Mouse (Mus musculus) kidney, embryonic 16.5 days (tissue): ENCODE measurements at regions not wholly inside any gene's neighbourhood (a gene's known extent, or its start where the extent isn't known, plus 50 kb on each side); places are given as distances from the start of the nearest gene placed in this dataset. TPM values are rescaled to one million over a fixed set of nuclear protein-coding genes. Genes with fewer than 3 reads are reported as not detected.

ENCODE experiments used
- ATAC-seq: fragments of 200-750 bp; cut with Nextera tagmentation; 2 replicates; pipeline ENCODE4 v1.8.0; 2017; ENCODE audit warnings: moderate TSS enrichment; ENCODE audit not compliant: low FRiP score, low TSS enrichment
- H3K27ac ChIP-seq: fragments of 300-500 bp; sonication (generic); 2 replicates; pipeline ENCODE4 v1.5.1; 2014; ENCODE audit warnings: low read length
- H3K27me3 ChIP-seq: fragments of 300-500 bp; sonication (generic); 2 replicates; pipeline ENCODE4 v1.6.1; 2014; ENCODE audit warnings: low read length, control low read depth, mixed read lengths; ENCODE audit not compliant: insufficient read depth
- H3K36me3 ChIP-seq: fragments of 300-500 bp; sonication (generic); 2 replicates; pipeline ENCODE4 v1.6.1; 2014; ENCODE audit warnings: low read length, control low read depth, mixed read lengths; ENCODE audit not compliant: insufficient read depth
- H3K4me1 ChIP-seq: fragments of 300-500 bp; sonication (generic); 2 replicates; pipeline ENCODE4 v1.6.1; 2014; ENCODE audit warnings: low read length, control low read depth, mixed read lengths; ENCODE audit not compliant: insufficient read depth
- H3K4me2 ChIP-seq: fragments of 300-500 bp; sonication (generic); replicated peaks from 2 replicates; pipeline ENCODE4 v1.6.1; 2014; ENCODE audit warnings: low read depth, low read length
- H3K4me3 ChIP-seq: fragments of 300-500 bp; sonication (generic); 2 replicates; pipeline ENCODE4 v1.5.1; 2014; ENCODE audit warnings: mild to moderate bottlenecking, low read length
- H3K9ac ChIP-seq: fragments of 300-500 bp; sonication (generic); replicated peaks from 2 replicates; pipeline ENCODE4 v1.6.1; 2014; ENCODE audit warnings: low read length
- H3K9me3 ChIP-seq: fragments of 300-500 bp; sonication (generic); 2 replicates; pipeline ENCODE4 v1.6.1; 2016; ENCODE audit warnings: low read length, control low read depth
- WGBS: fragments of 180-500 bp; shearing (Covaris S2); extraction: QIAGEN DNeasy Blood & Tissue Kit; methylation state at CpG from one replicate; pipeline ENCODE4 v1.1.7; 2014; 5-methylcytosine and 5-hydroxymethylcytosine counted together
- microRNA-seq: library from miRNA; unstranded; fragments of <30 nt; microRNA quantifications from one replicate; pipeline ENCODE4, GENCODE M21; 2016

DNA sequence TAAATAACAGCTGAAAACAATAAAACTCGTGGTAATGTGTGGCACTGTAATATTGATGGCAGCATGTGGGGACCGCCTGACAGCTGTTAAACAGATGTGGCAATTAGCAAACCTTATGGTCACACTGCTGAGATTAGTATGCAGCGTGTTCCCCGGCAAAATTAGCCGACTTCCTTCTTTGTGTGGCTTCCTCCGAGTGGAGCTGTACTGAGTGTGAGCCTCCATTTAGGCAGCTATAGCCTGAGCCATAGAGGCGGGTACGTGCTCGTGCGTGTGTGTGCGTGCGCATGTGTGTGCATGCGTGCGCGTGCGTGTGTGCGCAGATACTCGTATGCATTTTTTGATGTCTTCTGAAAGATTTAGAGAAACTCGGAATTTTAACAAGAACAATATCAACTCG, 53.4 kb upstream of the Zfp64 start:
- 54% methylated on average over 20 of the region's 20 CpGs for WGBS
- no peak for ATAC-seq
- peak overlapping the region; percentile 79 for H3K27ac ChIP-seq

DNA sequence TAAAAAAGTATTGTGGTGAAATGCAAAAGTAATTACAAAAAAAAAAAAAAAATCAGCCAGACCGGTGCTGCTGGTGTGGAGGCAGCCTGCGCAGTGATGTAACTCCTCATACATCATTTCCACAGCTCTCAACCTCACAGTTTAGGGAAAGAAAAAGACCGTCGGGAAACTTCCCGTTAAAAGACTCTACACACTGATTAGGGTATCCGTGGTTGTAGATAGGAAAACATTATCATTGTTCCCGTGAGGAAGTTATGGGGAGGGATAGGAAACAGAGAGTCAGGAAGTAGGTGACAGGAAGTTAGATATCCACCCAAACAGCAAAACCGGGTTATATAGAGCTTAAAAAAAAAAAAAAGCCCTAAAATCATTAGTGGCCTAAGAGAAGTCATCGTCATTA, 52.9 kb upstream of the Zfp64 start:
- no peak overlapping the region for H3K9ac ChIP-seq
- H3K4me2 ChIP-seq, result peak overlapping the region; percentile 38
- no peak overlapping the region; the same call in none of the 2 replicates for H3K4me3 ChIP-seq
- no peak for ATAC-seq
- no peaks in the 10 kb centered on the region for H3K27me3 ChIP-seq
- no peaks in the 10 kb centered on the region for H3K9me3 ChIP-seq
- H3K4me1 ChIP-seq, result peaks cover 40% of the 10 kb centered on the region
- peak overlapping the region; percentile 79 for H3K27ac ChIP-seq
- 13% methylated on average over 9 of the region's 9 CpGs for WGBS
- H3K36me3 ChIP-seq, result no peaks in the 10 kb centered on the region

More for the DNA sequence above, 53.4 kb upstream of the Zfp64 start:
- H3K4me3 ChIP-seq, result no peak overlapping the region; the same call in 1 of the 2 replicates
- H3K4me1 ChIP-seq, result peaks cover 40% of the 10 kb centered on the region
- no peak overlapping the region; the same call in 1 of the 2 replicates for H3K9ac ChIP-seq
- H3K27me3 ChIP-seq, result no peaks in the 10 kb centered on the region
- H3K36me3 ChIP-seq, result no peaks in the 10 kb centered on the region
- no peaks in the 10 kb centered on the region for H3K9me3 ChIP-seq
- H3K4me2 ChIP-seq, result peak overlapping the region; percentile 38

DNA sequence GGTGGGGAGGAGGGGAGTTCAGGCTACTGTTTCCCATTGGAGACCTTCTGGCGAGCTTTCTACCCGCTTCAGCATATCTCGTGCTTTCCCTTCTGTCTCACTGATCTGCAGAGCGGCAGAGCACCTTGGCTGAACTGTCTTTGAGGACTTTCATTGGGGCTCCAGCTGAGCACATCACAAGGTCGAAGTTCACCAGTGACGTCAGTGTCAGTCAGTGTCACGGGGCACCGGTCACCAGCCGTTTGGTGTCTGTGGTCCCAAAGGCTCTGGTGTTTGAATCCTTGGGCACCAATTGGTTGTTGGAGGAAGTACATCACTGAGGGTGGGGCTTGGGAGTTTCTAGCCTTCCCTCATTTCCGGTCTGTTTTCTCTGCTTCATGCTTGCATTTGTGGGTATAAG, 51.2 kb upstream of the Zfp64 start:
- no peak overlapping the region for H3K4me2 ChIP-seq
- peaks cover 40% of the 10 kb centered on the region for H3K4me1 ChIP-seq
- no peaks in the 10 kb centered on the region for H3K27me3 ChIP-seq
- no peak for ATAC-seq
- peak overlapping the region; percentile 15; the same call in 1 of the 2 replicates for H3K27ac ChIP-seq
- H3K4me3 ChIP-seq, result no peak overlapping the region
- WGBS, result 62% methylated on average over 10 of the region's 10 CpGs
- no peaks in the 10 kb centered on the region for H3K9me3 ChIP-seq
- H3K36me3 ChIP-seq, result no peaks in the 10 kb centered on the region
- H3K9ac ChIP-seq, result no peak overlapping the region

DNA sequence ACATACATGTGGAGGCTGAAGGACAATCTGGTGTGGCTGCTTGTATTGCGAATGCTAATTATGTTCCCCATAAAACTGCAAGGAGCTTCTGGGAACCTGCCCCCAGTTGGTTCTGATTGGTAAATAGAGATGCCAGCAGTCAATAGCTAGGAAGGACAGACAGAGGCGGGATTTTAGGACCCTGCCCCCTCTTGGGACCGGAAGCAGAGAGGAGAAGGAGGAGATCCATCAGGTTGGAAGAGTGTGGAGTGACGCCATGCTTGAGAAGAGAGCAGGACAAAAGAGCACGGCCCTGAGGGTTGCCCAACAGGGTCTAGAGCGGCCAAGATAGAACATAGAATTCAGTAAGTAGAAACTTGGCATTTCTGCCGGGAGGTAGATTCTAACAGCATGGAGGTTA, 50.4 kb upstream of the Zfp64 start:
- no peak for ATAC-seq
- 87% methylated on average over 7 of the region's 7 CpGs for WGBS
- Histone ChIP-seq H3K27me3 (no peaks in the 10 kb centered on the region), H3K27ac (no peak overlapping the region), H3K9me3 (no peaks in the 10 kb centered on the region), H3K4me1 (peaks cover 40% of the 10 kb centered on the region), H3K4me2 (no peak overlapping the region), H3K36me3 (no peaks in the 10 kb centered on the region), H3K4me3 (no peak overlapping the region), H3K9ac (no peak overlapping the region)

Small RNA genes in the stretch of these regions (microRNA-seq; reads per million reads assigned to microRNA genes)
- not detected for gene Gm26469
